Mouse (Mus musculus) layer of hippocampus, adult 8-10 months (tissue): ENCODE measurements around the gene Tent2. TPM values are rescaled to one million over a fixed set of nuclear protein-coding genes. Genes with fewer than 3 reads are reported as not detected.
"Not testable (repeated sequence)": the region's sequence is repeated elsewhere in the genome, so short reads cannot be mapped to it uniquely, and the experiment has no call there.

Experiments
- DNase-seq, 2 experiments: peaks; one replicate each; pipeline ENCODE4 v3.0.0; 2022; ENCODE audit warnings: low spot score in 2 of 2
- total RNA-seq, 4 experiments: library from RNA; stranded (reverse); gene quantifications; 2 replicates each; pipeline ENCODE4 v1.2.4; 2022

Tent2 gene
- total RNA-seq: 10 to 100 TPM; 25.1 to 36.2 (median 27.8) TPM

- DNase-seq: peak; percentile 93
Observed at GRCm38 (mm10) chr13:93191831-93192645, at the start of gene Tent2. Tent2 (minus strand) TSS chr13:93192385.

- no peak for DNase-seq
Observed at GRCm38 (mm10) chr13:93241180-93241579, 49.0 kb upstream of the Tent2 start.

GRCm38 (mm10) chr13:93239561-93239960 is 47.4 kb upstream of the Tent2 start:
- no peak for DNase-seq

- no peak for DNase-seq
Observed at GRCm38 (mm10) chr13:93239134-93239533, 46.9 kb upstream of the Tent2 start.

GRCm38 (mm10) chr13:93237677-93238398 is 45.7 kb upstream of the Tent2 start:
- DNase-seq: no peak

GRCm38 (mm10) chr13:93234267-93235039 is 42.3 kb upstream of the Tent2 start:
- no peak for DNase-seq

GRCm38 (mm10) chr13:93232335-93232734 is 40.1 kb upstream of the Tent2 start:
- DNase-seq: no peak

- DNase-seq: no peak
Observed at GRCm38 (mm10) chr13:93231016-93231415, 38.8 kb upstream of the Tent2 start.

GRCm38 (mm10) chr13:93211741-93212140 is 19.6 kb upstream of the Tent2 start:
- DNase-seq: peak; percentile 15 to 39

GRCm38 (mm10) chr13:93192646-93193026 is 451 bp upstream of the Tent2 start:
- no peak for DNase-seq

- DNase-seq: no peak
Observed at GRCm38 (mm10) chr13:93189416-93189815, 2.8 kb downstream of the Tent2 start.

GRCm38 (mm10) chr13:93188738-93189137 is 3.4 kb downstream of the Tent2 start:
- DNase-seq: no peak

GRCm38 (mm10) chr13:93187792-93188191 is 4.4 kb downstream of the Tent2 start:
- DNase-seq: not testable (repeated sequence)

GRCm38 (mm10) chr13:93180351-93180750 is 11.8 kb downstream of the Tent2 start:
- DNase-seq: no peak

- DNase-seq: no peak
Observed at GRCm38 (mm10) chr13:93179522-93179921, 12.7 kb downstream of the Tent2 start.

- DNase-seq: no peak
Observed at GRCm38 (mm10) chr13:93177571-93177970, 14.6 kb downstream of the Tent2 start.

- DNase-seq: no peak
Observed at GRCm38 (mm10) chr13:93163303-93163702, 28.9 kb downstream of the Tent2 start.

GRCm38 (mm10) chr13:93162456-93162855 is 29.7 kb downstream of the Tent2 start:
- no peak for DNase-seq

- no peak for DNase-seq
Observed at GRCm38 (mm10) chr13:93158261-93158660, 33.9 kb downstream of the Tent2 start.

GRCm38 (mm10) chr13:93153280-93153679 is 38.9 kb downstream of the Tent2 start:
- no peak for DNase-seq

- DNase-seq: peak; percentile 72 to 80
Observed at GRCm38 (mm10) chr13:93144336-93145167, 47.6 kb downstream of the Tent2 start, which contains the start of gene Cmya5. Cmya5 (minus strand) TSS chr13:93144724.
